ENCODE assay signal across 9 mouse cellular contexts in genomic region chr6:126551862-126552395, GRCm38 (mm10). TPM values are rescaled to one million over a fixed set of nuclear protein-coding genes. Genes with fewer than 3 reads are reported as not detected.
A peak's percentile ranks its signal among the peaks of the same experiment; 100 is the strongest.
DNase-seq lines count a peak whose midpoint lies in the region; ATAC-seq and TF ChIP-seq lines count a peak whose summit lies in the region.
"Had no signal": no experiment of that assay in that cellular context is flagged by ENCODE, and none has a peak within 500 bp of the region (broad histone marks: within the 10 kb centered on the region; RNA-seq: fewer than 3 reads in every experiment).

No protein-coding gene starts in this region.

- H3K36me3 ChIP-seq in ES-E14 (ENCODE audit: control insufficient read depth, insufficient read depth, low read length, poor library complexity, severe bottlenecking), result no peaks in the 10 kb centered on the region
- no peaks in the 10 kb centered on the region for H3K36me3 ChIP-seq in limb, embryonic 12.5 days

- H3K4me1 ChIP-seq in ES-E14 (ENCODE audit: control insufficient read depth in 2 of 2, insufficient read depth in 2 of 2, low read length in 2 of 2, poor library complexity in 1 of 2), result no peaks in the 10 kb centered on the region
- H3K4me1 ChIP-seq in limb, embryonic 12.5 days (replicated peaks), result no peaks in the 10 kb centered on the region

- H3K4me3 ChIP-seq in ES-E14 (ENCODE audit: insufficient read depth in 1 of 2, low read depth in 1 of 2, low read length in 2 of 2, poor library complexity in 1 of 2, severe bottlenecking in 1 of 2), result no peak overlapping the region
- H3K4me3 ChIP-seq in limb, embryonic 12.5 days (replicated peaks), result no peak overlapping the region
- H3K4me3 ChIP-seq: megakaryocyte, embryonic 14.5 days had no signal

- WGBS in limb, embryonic 12.5 days, result 19% methylated on average over 9 of the region's 9 CpGs

- in situ Hi-C loops in ES-E14 (cut with MboI; ENCODE audit: low sequenced_read_pairs in 2 of 2, unreplicated experiment in 2 of 2), result loop anchor here in 1 of 2 experiments (5.0 kb wide), 1 partner anchor 50 kb away; no protein-coding TSS in a partner anchor

- peak; percentile 18 for DNase-seq in kidney, adult 18-20 months
- no peak for DNase-seq in kidney, adult 11 months
- DNase-seq in ES-E14 (ENCODE audit: low read depth, low spot score), result peak; percentile 31
- DNase-seq in cerebellum, adult 9-10 months, result peak; percentile 71
- DNase-seq in heart, postnatal 4 days, result peak; percentile 58
- DNase-seq in naive thymus-derived CD4-positive, alpha-beta T cell, adult 2 months (ENCODE audit: low read depth), result peak; percentile 31
- no peak for DNase-seq in right cerebral cortex, adult 18-20 months

- H3K27me3 ChIP-seq in limb, embryonic 12.5 days, result peaks cover 33% of the 10 kb centered on the region

- no peak overlapping the region for H3K9ac ChIP-seq in ES-E14 (ENCODE audit: insufficient read depth, low read depth, low read length, poor library complexity, severe bottlenecking)
- no peak overlapping the region for H3K9ac ChIP-seq in limb, embryonic 12.5 days (replicated peaks)

- no peak overlapping the region for H3K4me2 ChIP-seq in limb, embryonic 12.5 days

- H3K9me3 ChIP-seq in ES-E14 (ENCODE audit: control insufficient read depth, insufficient read depth, low read depth, low read length), result no peaks in the 10 kb centered on the region
- no peaks in the 10 kb centered on the region for H3K9me3 ChIP-seq in limb, embryonic 12.5 days
- H3K9me3 ChIP-seq: megakaryocyte, embryonic 14.5 days had no signal

- no peak overlapping the region for H3K27ac ChIP-seq in ES-E14 (ENCODE audit: insufficient read depth, low read depth, low read length, poor library complexity, severe bottlenecking)
- no peak overlapping the region for H3K27ac ChIP-seq in limb, embryonic 12.5 days

- 0 out of 2 replicates have a peak, but pooled peaks have one; percentile 20 for ATAC-seq in limb, embryonic 12.5 days (ENCODE audit: insufficient number of reproducible peaks, insufficient read depth, low FRiP score, low TSS enrichment, low read depth)

TF ChIP-seq in ES-E14, 5 proteins besides CTCF, POLR2A, EP300 and RAD21:
- TF ChIP-seq ZNF384 (IDR thresholded peaks at IDR 0.05; ENCODE audit: low read depth, low read length) (no peak), MAFK (IDR thresholded peaks at IDR 0.05; ENCODE audit: insufficient read depth, low read depth, low read length) (no peak), HCFC1 (IDR thresholded peaks at IDR 0.05; ENCODE audit: borderline replicate concordance, insufficient read depth, low read length) (no peak), ZC3H11A (IDR thresholded peaks at IDR 0.05; ENCODE audit: borderline replicate concordance, low read depth, low read length) (no peak), CHD2 (IDR thresholded peaks at IDR 0.05; ENCODE audit: low read depth, low read length) (no peak)
TF ChIP-seq in ES-E14: peak in this region for 0.

RNA-seq across cellular contexts. Expression of gene Kcna5, which starts 16.7 kb away (rescaled TPM):
- total RNA-seq in ES-E14 (2012; rRNA removed), result 0.16 TPM in 1 of 2 replicates, not detected in the other
- total RNA-seq in heart, postnatal 4 days (2021), result 10 to 100 TPM; 10.6 to 12.0 TPM
- polyA plus RNA-seq in limb, embryonic 12.5 days (2016; fragmentation: Nextera tagmentation; extraction: Ambion mirVana), result 2.1 and 2.5 TPM in 2 replicates

Comparison
In these comparisons a context has a peak if more than half of its experiments do, and no peak if none do; other contexts are left out.
1. DNase-seq: peak in kidney, adult 18-20 months (single experiment), ES-E14 (single experiment), cerebellum, adult 9-10 months (single experiment), heart, postnatal 4 days (single experiment) and naive thymus-derived CD4-positive, alpha-beta T cell, adult 2 months (single experiment); none in kidney, adult 11 months (single experiment) and right cerebral cortex, adult 18-20 months (single experiment).
2. RNA of gene Kcna5, which starts 16.7 kb away (total RNA-seq): 10.6 to 12.0 TPM in heart, postnatal 4 days; 0.16 TPM in ES-E14; every median in the first group is over 10 times any median in the second.